Mouse (Mus musculus): ENCODE results near the gene Ehd4. TPM values are rescaled to one million over a fixed set of nuclear protein-coding genes. Genes with fewer than 3 reads are reported as not detected.

The Ehd4 gene
- polyA plus RNA-seq, 1 experiment from 2014 or later: 60.8 TPM

GRCm38 (mm10) chr2:120059466-120059865, 94.9 kb downstream of the Ehd4 start:
- H3K9ac ChIP-seq (ENCODE audit: low read depth, low read length): no peak overlapping the region
- H3K27ac ChIP-seq (replicated peaks; ENCODE audit: low read depth, low read length): no peak overlapping the region
- no peak for ATAC-seq (ENCODE audit: low read depth)
- WGBS: 85% methylated on average over 3 of the region's 3 CpGs
- no peak for DNase-seq (ENCODE audit: low spot score)
- H3K4me1 ChIP-seq (ENCODE audit: control insufficient read depth, insufficient read depth, low read length): peaks cover 11% of the 10 kb centered on the region; the same call in 1 of the 2 replicates
- H3K9me3 ChIP-seq (ENCODE audit: control insufficient read depth, low read length): no peaks in the 10 kb centered on the region
- H3K4me2 ChIP-seq (ENCODE audit: low read depth, low read length): no peak overlapping the region
- H3K27me3 ChIP-seq (replicated peaks; ENCODE audit: control insufficient read depth, insufficient read depth, low read length): no peaks in the 10 kb centered on the region
- no peak overlapping the region for H3K4me3 ChIP-seq (ENCODE audit: low read depth, low read length)
- no peaks in the 10 kb centered on the region for H3K36me3 ChIP-seq (ENCODE audit: control insufficient read depth, insufficient read depth, low read length)

- Histone ChIP-seq H3K9me3 (ENCODE audit: control insufficient read depth, low read length) (no peaks in the 10 kb centered on the region), H3K4me1 (ENCODE audit: control insufficient read depth, insufficient read depth, low read length) (peaks cover 10% of the 10 kb centered on the region; the same call in 1 of the 2 replicates), H3K27me3 (replicated peaks; ENCODE audit: control insufficient read depth, insufficient read depth, low read length) (no peaks in the 10 kb centered on the region), H3K9ac (ENCODE audit: low read depth, low read length) (no peak overlapping the region), H3K4me2 (ENCODE audit: low read depth, low read length) (no peak overlapping the region), H3K27ac (replicated peaks; ENCODE audit: low read depth, low read length) (no peak overlapping the region), H3K4me3 (ENCODE audit: low read depth, low read length) (no peak overlapping the region), H3K36me3 (ENCODE audit: control insufficient read depth, insufficient read depth, low read length) (no peaks in the 10 kb centered on the region)
- WGBS: 71% methylated on average over 4 of the region's 4 CpGs
- DNase-seq (ENCODE audit: low spot score) (no peak), ATAC-seq (ENCODE audit: low read depth) (no peak)
These were observed 95.6 kb downstream of the Ehd4 start for GRCm38 (mm10) chr2:120058818-120059217.

- Histone ChIP-seq H3K4me3 (ENCODE audit: low read depth, low read length) (no peak overlapping the region), H3K4me2 (ENCODE audit: low read depth, low read length) (no peak overlapping the region), H3K27me3 (replicated peaks; ENCODE audit: control insufficient read depth, insufficient read depth, low read length) (no peaks in the 10 kb centered on the region), H3K27ac (replicated peaks; ENCODE audit: low read depth, low read length) (no peak overlapping the region), H3K9ac (ENCODE audit: low read depth, low read length) (no peak overlapping the region), H3K36me3 (ENCODE audit: control insufficient read depth, insufficient read depth, low read length) (no peaks in the 10 kb centered on the region), H3K4me1 (ENCODE audit: control insufficient read depth, insufficient read depth, low read length) (0 out of 2 replicates have a peak, but pooled peaks cover 4% of the 10 kb centered on the region), H3K9me3 (ENCODE audit: control insufficient read depth, low read length) (no peaks in the 10 kb centered on the region)
- WGBS: 79% methylated on average over 10 of the region's 10 CpGs
- DNase-seq (ENCODE audit: low spot score) (no peak), ATAC-seq (ENCODE audit: low read depth) (no peak)
These were observed 98.5 kb downstream of the Ehd4 start for GRCm38 (mm10) chr2:120055923-120056322.

- Histone ChIP-seq H3K4me3 (ENCODE audit: low read depth, low read length) (no peak overlapping the region), H3K9ac (ENCODE audit: low read depth, low read length) (no peak overlapping the region), H3K36me3 (ENCODE audit: control insufficient read depth, insufficient read depth, low read length) (no peaks in the 10 kb centered on the region), H3K27me3 (replicated peaks; ENCODE audit: control insufficient read depth, insufficient read depth, low read length) (no peaks in the 10 kb centered on the region), H3K9me3 (ENCODE audit: control insufficient read depth, low read length) (no peaks in the 10 kb centered on the region), H3K27ac (replicated peaks; ENCODE audit: low read depth, low read length) (no peak overlapping the region), H3K4me2 (ENCODE audit: low read depth, low read length) (no peak overlapping the region), H3K4me1 (ENCODE audit: control insufficient read depth, insufficient read depth, low read length) (no peaks in the 10 kb centered on the region)
- 87% methylated on average over 12 of the region's 12 CpGs for WGBS
- ATAC-seq (ENCODE audit: low read depth) (no peak), DNase-seq (ENCODE audit: low spot score) (no peak)
These were observed 99.4 kb downstream of the Ehd4 start for GRCm38 (mm10) chr2:120054771-120055552.

- Histone ChIP-seq H3K4me2 (ENCODE audit: low read depth, low read length) (no peak overlapping the region), H3K27me3 (replicated peaks; ENCODE audit: control insufficient read depth, insufficient read depth, low read length) (no peaks in the 10 kb centered on the region), H3K4me3 (ENCODE audit: low read depth, low read length) (no peak overlapping the region), H3K36me3 (ENCODE audit: control insufficient read depth, insufficient read depth, low read length) (no peaks in the 10 kb centered on the region), H3K9me3 (ENCODE audit: control insufficient read depth, low read length) (no peaks in the 10 kb centered on the region), H3K27ac (replicated peaks; ENCODE audit: low read depth, low read length) (no peak overlapping the region), H3K4me1 (ENCODE audit: control insufficient read depth, insufficient read depth, low read length) (no peaks in the 10 kb centered on the region), H3K9ac (ENCODE audit: low read depth, low read length) (0 out of 2 replicates have a peak overlapping the region, but pooled peaks have one; percentile 19)
- ATAC-seq (ENCODE audit: low read depth) (no peak), DNase-seq (ENCODE audit: low spot score) (no peak)
- 40% methylated on average over 6 of the region's 6 CpGs for WGBS
These were observed 103.0 kb downstream of the Ehd4 start for GRCm38 (mm10) chr2:120051405-120051804.

GRCm38 (mm10) chr2:120049632-120050274, 104.7 kb downstream of the Ehd4 start:
- no peak overlapping the region for H3K4me2 ChIP-seq (ENCODE audit: low read depth, low read length)
- H3K9me3 ChIP-seq (ENCODE audit: control insufficient read depth, low read length): no peaks in the 10 kb centered on the region
- H3K27me3 ChIP-seq (replicated peaks; ENCODE audit: control insufficient read depth, insufficient read depth, low read length): no peaks in the 10 kb centered on the region
- no peak overlapping the region for H3K4me3 ChIP-seq (ENCODE audit: low read depth, low read length)
- WGBS: 57% methylated on average over 10 of the region's 10 CpGs
- H3K9ac ChIP-seq (ENCODE audit: low read depth, low read length): no peak overlapping the region
- no peaks in the 10 kb centered on the region for H3K36me3 ChIP-seq (ENCODE audit: control insufficient read depth, insufficient read depth, low read length)
- DNase-seq (ENCODE audit: low spot score) (peak; percentile 32), ATAC-seq (ENCODE audit: low read depth) (peak; percentile 80)
- H3K27ac ChIP-seq (replicated peaks; ENCODE audit: low read depth, low read length): no peak overlapping the region
- peaks cover 2% of the 10 kb centered on the region; the same call in 1 of the 2 replicates for H3K4me1 ChIP-seq (ENCODE audit: control insufficient read depth, insufficient read depth, low read length)

GRCm38 (mm10) chr2:120048173-120048572, 106.2 kb downstream of the Ehd4 start:
- H3K9ac ChIP-seq (ENCODE audit: low read depth, low read length): no peak overlapping the region
- ATAC-seq (ENCODE audit: low read depth) (no peak), DNase-seq (ENCODE audit: low spot score) (no peak)
- no peaks in the 10 kb centered on the region for H3K9me3 ChIP-seq (ENCODE audit: control insufficient read depth, low read length)
- H3K27me3 ChIP-seq (replicated peaks; ENCODE audit: control insufficient read depth, insufficient read depth, low read length): no peaks in the 10 kb centered on the region
- H3K4me1 ChIP-seq (ENCODE audit: control insufficient read depth, insufficient read depth, low read length): peaks cover 10% of the 10 kb centered on the region; the same call in 1 of the 2 replicates
- no peak overlapping the region for H3K4me2 ChIP-seq (ENCODE audit: low read depth, low read length)
- 73% methylated on average over 9 of the region's 9 CpGs for WGBS
- no peaks in the 10 kb centered on the region for H3K36me3 ChIP-seq (ENCODE audit: control insufficient read depth, insufficient read depth, low read length)
- no peak overlapping the region for H3K4me3 ChIP-seq (ENCODE audit: low read depth, low read length)
- no peak overlapping the region for H3K27ac ChIP-seq (replicated peaks; ENCODE audit: low read depth, low read length)

- DNase-seq (ENCODE audit: low spot score) (no peak), ATAC-seq (ENCODE audit: low read depth) (no peak)
- Histone ChIP-seq H3K27ac (replicated peaks; ENCODE audit: low read depth, low read length) (no peak overlapping the region), H3K27me3 (replicated peaks; ENCODE audit: control insufficient read depth, insufficient read depth, low read length) (no peaks in the 10 kb centered on the region), H3K4me1 (ENCODE audit: control insufficient read depth, insufficient read depth, low read length) (peaks cover 10% of the 10 kb centered on the region; the same call in 1 of the 2 replicates), H3K4me3 (ENCODE audit: low read depth, low read length) (no peak overlapping the region), H3K9me3 (ENCODE audit: control insufficient read depth, low read length) (no peaks in the 10 kb centered on the region), H3K36me3 (ENCODE audit: control insufficient read depth, insufficient read depth, low read length) (peaks cover 8% of the 10 kb centered on the region), H3K9ac (ENCODE audit: low read depth, low read length) (no peak overlapping the region), H3K4me2 (ENCODE audit: low read depth, low read length) (no peak overlapping the region)
- WGBS: 54% methylated on average over 14 of the region's 14 CpGs
These were observed 107.7 kb downstream of the Ehd4 start for GRCm38 (mm10) chr2:120046486-120047310.

All from embryonic facial prominence, embryonic 14.5 days (tissue).